Mouse (Mus musculus): ENCODE results near the gene Gm20661. TPM values are rescaled to one million over a fixed set of nuclear protein-coding genes. Genes with fewer than 3 reads are reported as not detected.

Gene Gm20661
- polyA plus RNA-seq, 1 experiment from 2014 or later: 0.65 TPM

DNA sequence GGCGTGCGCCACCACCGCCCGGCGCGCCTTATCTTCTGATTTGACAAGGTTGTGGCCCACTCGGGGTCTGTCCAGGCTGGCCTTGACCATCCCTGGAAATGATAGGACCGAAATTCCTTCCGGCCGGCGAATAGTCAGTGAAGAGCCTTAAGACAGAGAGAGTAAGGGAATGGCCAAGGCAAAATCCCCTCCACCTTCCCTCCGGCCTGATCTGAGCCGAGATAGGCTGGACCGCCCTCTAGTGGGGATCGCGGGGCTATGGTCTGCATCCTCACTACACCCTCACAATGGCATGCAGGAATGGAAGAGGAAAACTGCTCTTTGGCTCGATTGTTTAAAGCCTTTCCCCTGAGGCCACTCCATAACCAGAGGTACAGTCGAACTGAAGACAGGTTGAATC is 3.5 kb downstream of the Gm20661 start:
- Histone ChIP-seq H3K9me3 (ENCODE audit: control insufficient read depth, low read length) (no peaks in the 10 kb centered on the region), H3K36me3 (ENCODE audit: control insufficient read depth, insufficient read depth) (no peaks in the 10 kb centered on the region), H3K4me1 (replicated peaks; ENCODE audit: control insufficient read depth, insufficient read depth, low read length) (peaks cover 14% of the 10 kb centered on the region), H3K4me2 (ENCODE audit: low read length) (peak overlapping the region; percentile 86), H3K4me3 (replicated peaks; ENCODE audit: low read length) (no peak overlapping the region; the same call in none of the 2 replicates), H3K9ac (replicated peaks; ENCODE audit: low read depth, low read length) (no peak overlapping the region), H3K27ac (ENCODE audit: low read length) (no peak overlapping the region), H3K27me3 (replicated peaks; ENCODE audit: control insufficient read depth, insufficient read depth, low read length) (0 out of 2 replicates have a peak, but pooled peaks cover 3% of the 10 kb centered on the region)
- peak; percentile 76 for ATAC-seq
- WGBS: 4% methylated on average over 18 of the region's 18 CpGs

DNA sequence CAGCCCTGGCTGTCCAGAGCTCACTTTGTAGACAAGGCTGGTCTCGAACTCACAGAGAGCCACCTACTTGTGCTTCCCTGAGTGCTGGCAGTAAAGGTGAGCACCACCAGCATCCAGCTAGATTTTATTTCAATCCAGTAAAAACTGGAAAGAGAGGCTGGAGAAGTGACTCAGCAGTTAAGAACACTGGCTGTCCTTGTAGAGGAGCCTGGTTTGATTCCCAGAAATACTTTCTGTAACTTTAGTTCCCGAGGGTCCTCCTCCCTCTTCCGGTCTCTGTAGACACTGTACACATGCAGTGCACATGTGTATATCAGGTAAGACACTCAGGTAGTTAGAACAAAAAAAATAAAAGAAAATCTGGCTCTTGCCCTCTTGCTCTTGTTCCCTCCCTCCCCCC is 5.1 kb downstream of the Gm20661 start:
- 0 out of 2 replicates have a peak, but pooled peaks cover 3% of the 10 kb centered on the region for H3K27me3 ChIP-seq (replicated peaks; ENCODE audit: control insufficient read depth, insufficient read depth, low read length)

GRCm38 (mm10) chr9:107992197-107992596 is 9.3 kb downstream of the Gm20661 start, which contains the start of gene Cdhr4:
Cdhr4 (plus strand) TSS chr9:107992497.
- Histone ChIP-seq H3K4me1 (replicated peaks; ENCODE audit: control insufficient read depth, insufficient read depth, low read length) (no peaks in the 10 kb centered on the region), H3K4me2 (ENCODE audit: low read length) (no peak within 1 kb of the TSS), H3K4me3 (replicated peaks; ENCODE audit: low read length) (no peak within 1 kb of the TSS), H3K27ac (ENCODE audit: low read length) (no peak within 1 kb of the TSS), H3K9ac (replicated peaks; ENCODE audit: low read depth, low read length) (no peak within 1 kb of the TSS), H3K9me3 (ENCODE audit: control insufficient read depth, low read length) (no peaks in the 10 kb centered on the region), H3K36me3 (ENCODE audit: control insufficient read depth, insufficient read depth) (no peaks in the 10 kb centered on the region), H3K27me3 (replicated peaks; ENCODE audit: control insufficient read depth, insufficient read depth, low read length) (no peaks in the 10 kb centered on the region)
- ATAC-seq: no peak
- WGBS: 68% methylated on average over 2 of the region's 2 CpGs

More for the DNA sequence above, 5.1 kb downstream of the Gm20661 start:
- ATAC-seq: no peak
- Histone ChIP-seq H3K27ac (ENCODE audit: low read length) (no peak overlapping the region), H3K36me3 (ENCODE audit: control insufficient read depth, insufficient read depth) (no peaks in the 10 kb centered on the region), H3K4me3 (replicated peaks; ENCODE audit: low read length) (no peak overlapping the region), H3K9ac (replicated peaks; ENCODE audit: low read depth, low read length) (no peak overlapping the region), H3K4me2 (ENCODE audit: low read length) (no peak overlapping the region), H3K9me3 (ENCODE audit: control insufficient read depth, low read length) (no peaks in the 10 kb centered on the region), H3K4me1 (replicated peaks; ENCODE audit: control insufficient read depth, insufficient read depth, low read length) (peaks cover 14% of the 10 kb centered on the region)
- 82% methylated on average over 3 of the region's 3 CpGs for WGBS

DNA sequence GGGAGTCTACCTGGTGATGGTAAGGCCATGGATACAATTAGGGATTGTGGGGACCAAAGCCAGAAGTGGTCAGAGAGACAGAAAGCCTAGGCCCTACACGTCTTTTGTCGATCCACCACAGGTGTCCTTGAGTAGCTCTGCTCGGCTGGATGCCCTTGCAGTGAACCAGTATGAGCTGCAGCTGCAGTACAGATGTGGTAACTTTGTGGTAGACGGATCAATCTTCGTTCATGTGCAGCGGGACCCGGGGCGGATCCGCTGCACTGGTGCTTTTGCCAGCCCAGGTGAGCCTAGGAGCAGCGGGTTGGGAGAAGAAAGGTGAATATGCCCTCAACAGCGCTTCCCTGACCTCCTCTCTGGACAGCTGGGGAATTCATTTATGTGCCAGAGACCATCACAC is 10.2 kb downstream of the Gm20661 start:
- no peaks in the 10 kb centered on the region for H3K27me3 ChIP-seq (replicated peaks; ENCODE audit: control insufficient read depth, insufficient read depth, low read length)
- H3K4me3 ChIP-seq (replicated peaks; ENCODE audit: low read length): no peak overlapping the region
- no peaks in the 10 kb centered on the region for H3K4me1 ChIP-seq (replicated peaks; ENCODE audit: control insufficient read depth, insufficient read depth, low read length)
- no peaks in the 10 kb centered on the region for H3K9me3 ChIP-seq (ENCODE audit: control insufficient read depth, low read length)
- no peak overlapping the region for H3K4me2 ChIP-seq (ENCODE audit: low read length)
- no peak overlapping the region for H3K9ac ChIP-seq (replicated peaks; ENCODE audit: low read depth, low read length)
- no peaks in the 10 kb centered on the region for H3K36me3 ChIP-seq (ENCODE audit: control insufficient read depth, insufficient read depth)
- 80% methylated on average over 11 of the region's 11 CpGs for WGBS
- no peak overlapping the region for H3K27ac ChIP-seq (ENCODE audit: low read length)
- no peak for ATAC-seq

DNA sequence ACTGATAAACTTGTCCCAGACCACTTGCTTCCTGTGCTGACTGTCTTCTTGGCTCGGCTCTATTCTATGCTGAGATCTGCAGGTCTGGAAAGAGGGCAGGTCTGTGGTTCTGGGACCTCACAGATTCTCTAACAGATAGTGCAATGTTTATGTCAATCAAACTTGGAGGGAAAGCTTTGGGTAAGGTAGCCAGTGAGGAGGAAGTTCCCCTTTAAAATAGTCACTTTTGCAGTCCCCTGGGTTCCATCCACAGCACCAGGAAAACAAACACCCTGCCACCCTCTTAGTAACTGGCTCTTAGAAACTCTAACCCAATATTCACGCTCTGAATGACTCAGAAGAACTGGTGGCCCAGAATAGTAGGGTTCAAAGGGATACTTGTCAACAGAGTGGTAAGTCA is 11.6 kb downstream of the Gm20661 start:
- Histone ChIP-seq H3K9me3 (ENCODE audit: control insufficient read depth, low read length) (no peaks in the 10 kb centered on the region), H3K4me3 (replicated peaks; ENCODE audit: low read length) (no peak overlapping the region), H3K4me2 (ENCODE audit: low read length) (no peak overlapping the region), H3K27me3 (replicated peaks; ENCODE audit: control insufficient read depth, insufficient read depth, low read length) (no peaks in the 10 kb centered on the region), H3K36me3 (ENCODE audit: control insufficient read depth, insufficient read depth) (no peaks in the 10 kb centered on the region), H3K4me1 (replicated peaks; ENCODE audit: control insufficient read depth, insufficient read depth, low read length) (no peaks in the 10 kb centered on the region), H3K27ac (ENCODE audit: low read length) (no peak overlapping the region), H3K9ac (replicated peaks; ENCODE audit: low read depth, low read length) (no peak overlapping the region)
- WGBS: 68% methylated on average over 2 of the region's 2 CpGs
- no peak for ATAC-seq

DNA sequence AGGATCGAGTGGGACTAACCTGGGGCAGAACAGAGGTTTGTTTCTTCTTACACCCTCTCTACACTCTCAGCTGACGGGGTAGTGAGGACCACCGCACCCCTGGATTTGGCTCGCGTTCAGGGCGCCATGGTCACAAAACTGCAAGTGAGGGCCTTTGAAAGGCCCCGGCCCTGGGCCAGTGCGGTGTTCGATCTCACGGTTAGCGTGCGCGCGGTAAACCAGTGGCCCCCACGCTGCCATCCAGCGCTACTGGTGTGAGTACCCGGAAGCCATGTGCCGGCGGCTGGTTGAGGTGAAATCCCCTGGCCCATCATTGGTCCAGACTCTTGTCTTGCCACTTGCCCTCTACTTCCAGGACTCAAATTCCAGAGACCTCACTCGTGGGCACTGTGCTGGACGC is 12.7 kb downstream of the Gm20661 start:
- Histone ChIP-seq H3K4me2 (ENCODE audit: low read length) (no peak overlapping the region), H3K9ac (replicated peaks; ENCODE audit: low read depth, low read length) (no peak overlapping the region), H3K4me3 (replicated peaks; ENCODE audit: low read length) (no peak overlapping the region), H3K9me3 (ENCODE audit: control insufficient read depth, low read length) (no peaks in the 10 kb centered on the region), H3K27me3 (replicated peaks; ENCODE audit: control insufficient read depth, insufficient read depth, low read length) (no peaks in the 10 kb centered on the region; the same call in 1 of the 2 replicates), H3K36me3 (ENCODE audit: control insufficient read depth, insufficient read depth) (no peaks in the 10 kb centered on the region), H3K4me1 (replicated peaks; ENCODE audit: control insufficient read depth, insufficient read depth, low read length) (no peaks in the 10 kb centered on the region), H3K27ac (ENCODE audit: low read length) (no peak overlapping the region)
- WGBS: 94% methylated on average over 21 of the region's 21 CpGs
- no peak for ATAC-seq

DNA sequence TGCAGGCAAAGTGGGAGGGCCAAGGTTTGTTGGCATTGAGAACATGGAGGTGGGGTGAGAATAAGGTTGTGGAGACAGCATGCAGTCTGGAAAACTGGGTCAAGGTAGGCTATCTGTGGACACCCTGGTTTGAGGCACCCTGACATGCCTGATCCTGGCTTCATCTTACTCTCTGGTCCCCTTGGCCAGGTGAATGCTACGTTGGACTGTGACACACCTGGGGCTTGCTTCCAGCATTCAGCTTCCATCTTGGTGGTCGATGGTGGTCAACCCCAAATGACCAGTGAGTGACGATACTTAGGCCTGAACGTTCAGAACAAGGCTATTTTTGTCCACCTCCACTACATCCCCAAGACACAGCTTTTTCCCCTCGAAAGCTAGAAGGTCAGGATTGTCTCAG is 13.2 kb downstream of the Gm20661 start, which contains the start of gene Gm20662:
Gm20662 (plus strand) TSS at position 301 of the 400 bp plus-strand sequence.
- Histone ChIP-seq H3K9ac (replicated peaks; ENCODE audit: low read depth, low read length) (no peak within 1 kb of the TSS), H3K27me3 (replicated peaks; ENCODE audit: control insufficient read depth, insufficient read depth, low read length) (no peaks in the 10 kb centered on the region; the same call in 1 of the 2 replicates), H3K4me1 (replicated peaks; ENCODE audit: control insufficient read depth, insufficient read depth, low read length) (no peaks in the 10 kb centered on the region), H3K4me3 (replicated peaks; ENCODE audit: low read length) (no peak within 1 kb of the TSS), H3K4me2 (ENCODE audit: low read length) (no peak within 1 kb of the TSS), H3K9me3 (ENCODE audit: control insufficient read depth, low read length) (no peaks in the 10 kb centered on the region), H3K27ac (ENCODE audit: low read length) (no peak within 1 kb of the TSS), H3K36me3 (ENCODE audit: control insufficient read depth, insufficient read depth) (no peaks in the 10 kb centered on the region)
- WGBS: 91% methylated on average over 5 of the region's 5 CpGs
- ATAC-seq: no peak

GRCm38 (mm10) chr9:108001922-108002770 is 19.3 kb downstream of the Gm20661 start, which contains the start of gene Ip6k1:
Ip6k1 (plus strand) TSS chr9:108002501.
- ATAC-seq: peak; percentile 100
- under 1% methylated on average over 51 of the region's 51 CpGs for WGBS
- Histone ChIP-seq H3K4me2 (ENCODE audit: low read length) (peak within 1 kb of the TSS; percentile 88), H3K4me1 (replicated peaks; ENCODE audit: control insufficient read depth, insufficient read depth, low read length) (peaks cover 25% of the 10 kb centered on the region), H3K36me3 (ENCODE audit: control insufficient read depth, insufficient read depth) (no peaks in the 10 kb centered on the region), H3K4me3 (replicated peaks; ENCODE audit: low read length) (peak within 1 kb of the TSS; percentile 88), H3K27ac (ENCODE audit: low read length) (peak within 1 kb of the TSS; percentile 94), H3K27me3 (replicated peaks; ENCODE audit: control insufficient read depth, insufficient read depth, low read length) (no peaks in the 10 kb centered on the region; the same call in 1 of the 2 replicates), H3K9ac (replicated peaks; ENCODE audit: low read depth, low read length) (peak within 1 kb of the TSS; percentile 98), H3K9me3 (ENCODE audit: control insufficient read depth, low read length) (no peaks in the 10 kb centered on the region)

DNA sequence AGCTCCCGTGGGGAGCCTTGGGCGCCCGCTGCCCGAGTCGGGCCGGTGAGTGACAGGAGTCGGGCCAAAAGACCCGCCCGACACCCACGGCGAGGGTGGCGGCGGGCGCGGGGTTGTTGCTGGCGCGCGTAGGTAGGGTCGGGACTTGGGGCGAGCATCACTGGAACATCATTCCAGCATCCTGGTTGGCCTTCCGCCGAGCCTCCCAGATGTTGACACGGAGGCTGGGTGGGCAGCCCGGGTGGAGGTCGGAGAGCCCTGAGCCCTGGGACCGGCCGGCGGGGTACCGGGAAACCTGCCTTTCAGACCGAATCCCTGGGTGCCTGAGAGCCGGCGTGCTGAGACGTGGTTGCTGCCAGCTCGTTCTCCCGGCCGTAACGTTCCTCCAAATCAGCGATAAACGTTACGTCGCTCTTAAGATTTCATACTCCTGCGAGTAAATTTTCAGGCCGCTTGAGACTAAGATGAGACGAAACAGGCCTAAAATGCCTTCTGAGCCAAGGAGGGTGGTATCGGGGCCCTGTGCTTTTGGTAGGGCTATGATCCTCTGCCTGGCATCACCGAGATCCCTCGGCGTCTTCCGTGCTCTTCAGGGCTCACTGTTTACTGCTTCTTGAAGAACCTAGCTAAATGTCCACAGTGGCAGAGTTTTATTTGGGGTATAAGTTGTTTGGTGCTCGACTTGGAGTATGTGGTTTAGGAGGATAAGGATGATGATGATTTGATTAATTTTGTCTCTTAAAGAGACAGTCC is 20.1 kb downstream of the Gm20661 start:
- Histone ChIP-seq H3K9ac (replicated peaks; ENCODE audit: low read depth, low read length) (peak overlapping the region; percentile 98), H3K4me1 (replicated peaks; ENCODE audit: control insufficient read depth, insufficient read depth, low read length) (peaks cover 25% of the 10 kb centered on the region), H3K36me3 (ENCODE audit: control insufficient read depth, insufficient read depth) (no peaks in the 10 kb centered on the region), H3K27me3 (replicated peaks; ENCODE audit: control insufficient read depth, insufficient read depth, low read length) (no peaks in the 10 kb centered on the region; the same call in 1 of the 2 replicates), H3K4me3 (replicated peaks; ENCODE audit: low read length) (peak overlapping the region; percentile 88), H3K9me3 (ENCODE audit: control insufficient read depth, low read length) (no peaks in the 10 kb centered on the region), H3K4me2 (ENCODE audit: low read length) (peak overlapping the region; percentile 88), H3K27ac (ENCODE audit: low read length) (peak overlapping the region; percentile 94)
- WGBS: 0% methylated on average over 50 of the region's 50 CpGs
- ATAC-seq: peak; percentile 44
